Mouse (Mus musculus) forebrain, embryonic 10.5 days (tissue): ENCODE data around the gene Aldh1l1. TPM values are rescaled to one million over a fixed set of nuclear protein-coding genes. Genes with fewer than 3 reads are reported as not detected.

Source experiments
- DNase-seq: peaks from one replicate; pipeline ENCODE4 v3.0.0-alpha.2; 2017; ENCODE audit warnings: low spot score; ENCODE audit errors: extremely low spot score
- H3K27ac ChIP-seq: fragments of 300-500 bp; sonication (generic); 2 replicates; pipeline ENCODE4 v1.5.1; 2016; ENCODE audit warnings: mild to moderate bottlenecking
- H3K27me3 ChIP-seq: fragments of 300-500 bp; sonication (generic); 2 replicates; pipeline ENCODE4 v1.6.1; 2016; ENCODE audit warnings: mild to moderate bottlenecking; ENCODE audit not compliant: poor library complexity, severe bottlenecking
- H3K36me3 ChIP-seq: fragments of 300-500 bp; sonication (generic); replicated peaks from 2 replicates; pipeline ENCODE4 v1.6.1; 2016; ENCODE audit warnings: mild to moderate bottlenecking, moderate library complexity
- H3K4me1 ChIP-seq: fragments of 300-500 bp; sonication (generic); 2 replicates; pipeline ENCODE4 v1.6.1; 2016
- H3K4me3 ChIP-seq: fragments of 300-500 bp; sonication (generic); 2 replicates; pipeline ENCODE4 v1.5.1; 2016; ENCODE audit warnings: mild to moderate bottlenecking, moderate library complexity
- H3K9me3 ChIP-seq: fragments of 300-500 bp; sonication (generic); 2 replicates; pipeline ENCODE4 v1.6.1; 2016; ENCODE audit warnings: mild to moderate bottlenecking, moderate library complexity
- WGBS: fragments of 180-500 bp; shearing (Covaris S2); methylation state at CpG from one replicate; pipeline ENCODE4 v1.1.7; 2016; 5-methylcytosine and 5-hydroxymethylcytosine counted together
- polyA plus RNA-seq: library from polyadenylated mRNA; unstranded; fragments of >200 nt; fragmentation: Nextera tagmentation; extraction: Ambion mirVana; gene quantifications from 2 replicates; pipeline ENCODE4 v1.2.1, GENCODE M21; 2016

Gene Aldh1l1
- polyA plus RNA-seq, 1 experiment from 2014 or later: 1.7 TPM

DNA sequence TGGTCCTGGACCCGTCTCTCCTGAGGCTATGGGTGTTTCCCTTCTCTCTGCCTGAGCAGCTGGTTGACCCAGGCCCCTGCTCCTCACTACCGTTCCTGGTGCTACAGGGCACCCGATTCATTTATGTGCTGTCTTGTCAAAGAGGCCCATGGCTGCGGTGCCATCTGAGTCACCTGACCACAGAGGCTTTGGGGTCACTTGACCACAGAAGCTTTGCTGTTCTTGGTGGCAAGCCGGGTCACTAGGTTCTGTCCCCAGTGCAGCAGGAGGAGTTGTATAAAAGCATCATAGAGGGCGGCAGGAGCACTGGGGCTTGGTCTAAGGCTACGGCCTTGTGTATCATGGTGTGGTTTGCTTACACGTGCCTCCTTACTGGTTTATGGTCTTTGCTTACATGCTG, 127.0 kb downstream of the Aldh1l1 start:
- H3K4me3 ChIP-seq: no peak overlapping the region
- H3K27me3 ChIP-seq: no peaks in the 10 kb centered on the region
- H3K36me3 ChIP-seq: no peaks in the 10 kb centered on the region
- no peak overlapping the region for H3K27ac ChIP-seq
- H3K9me3 ChIP-seq: no peaks in the 10 kb centered on the region
- H3K4me1 ChIP-seq: 0 out of 2 replicates have a peak, but pooled peaks cover 4% of the 10 kb centered on the region
- DNase-seq: no peak
- 86% methylated on average over 8 of the region's 8 CpGs for WGBS

- no peak overlapping the region for H3K27ac ChIP-seq
- no peak for DNase-seq
- no peaks in the 10 kb centered on the region for H3K36me3 ChIP-seq
- peaks cover 11% of the 10 kb centered on the region for H3K4me1 ChIP-seq
- no peaks in the 10 kb centered on the region; the same call in 1 of the 2 replicates for H3K27me3 ChIP-seq
- H3K9me3 ChIP-seq: no peaks in the 10 kb centered on the region
- no peak overlapping the region for H3K4me3 ChIP-seq
- WGBS: 79% methylated on average over 7 of the region's 7 CpGs
Observed at GRCm38 (mm10) chr6:90615362-90615761, 129.1 kb downstream of the Aldh1l1 start.

DNA sequence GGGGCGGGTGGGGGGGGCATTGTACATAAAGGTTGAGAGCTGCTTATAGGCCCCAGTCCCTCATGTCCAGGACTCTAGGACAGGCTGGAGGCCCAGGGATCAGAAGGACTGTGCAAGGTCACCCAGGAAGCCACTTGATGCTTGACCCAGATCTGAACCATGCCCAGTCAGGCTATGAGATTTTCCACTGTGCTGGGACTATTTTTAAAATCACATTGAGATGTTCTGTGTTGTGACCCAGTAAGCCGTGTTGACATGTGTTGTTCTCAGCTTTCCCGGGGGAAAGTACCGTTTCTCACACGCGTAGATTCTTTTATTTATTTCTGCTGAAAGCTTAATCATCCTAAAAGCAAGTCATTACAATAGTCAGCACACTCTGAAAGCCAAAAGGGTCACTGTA, 129.8 kb downstream of the Aldh1l1 start:
- H3K4me1 ChIP-seq: peaks cover 16% of the 10 kb centered on the region
- no peak overlapping the region for H3K4me3 ChIP-seq
- no peak for DNase-seq
- H3K9me3 ChIP-seq: no peaks in the 10 kb centered on the region
- H3K36me3 ChIP-seq: no peaks in the 10 kb centered on the region
- no peaks in the 10 kb centered on the region; the same call in 1 of the 2 replicates for H3K27me3 ChIP-seq
- H3K27ac ChIP-seq: no peak overlapping the region
- 87% methylated on average over 6 of the region's 6 CpGs for WGBS

- H3K4me1 ChIP-seq: peaks cover 20% of the 10 kb centered on the region
- H3K9me3 ChIP-seq: no peaks in the 10 kb centered on the region
- H3K27ac ChIP-seq: no peak overlapping the region
- no peak for DNase-seq
- H3K27me3 ChIP-seq: no peaks in the 10 kb centered on the region; the same call in 1 of the 2 replicates
- no peak overlapping the region for H3K4me3 ChIP-seq
- no peaks in the 10 kb centered on the region for H3K36me3 ChIP-seq
- WGBS: 88% methylated on average over 6 of the region's 6 CpGs
Observed at GRCm38 (mm10) chr6:90616481-90616880, 130.3 kb downstream of the Aldh1l1 start.

GRCm38 (mm10) chr6:90618274-90618673, 132.0 kb downstream of the Aldh1l1 start:
- WGBS: 79% methylated on average over 4 of the region's 4 CpGs
- peak overlapping the region; percentile 67; the same call in 1 of the 2 replicates for H3K27ac ChIP-seq
- no peaks in the 10 kb centered on the region for H3K36me3 ChIP-seq

GRCm38 (mm10) chr6:90618821-90619636, 132.8 kb downstream of the Aldh1l1 start:
- Histone ChIP-seq H3K9me3 (no peaks in the 10 kb centered on the region), H3K36me3 (no peaks in the 10 kb centered on the region), H3K27me3 (no peaks in the 10 kb centered on the region; the same call in 1 of the 2 replicates), H3K27ac (peak overlapping the region; percentile 67), H3K4me3 (no peak overlapping the region), H3K4me1 (peaks cover 38% of the 10 kb centered on the region)
- 88% methylated on average over 19 of the region's 19 CpGs for WGBS
- no peak for DNase-seq

More at GRCm38 (mm10) chr6:90618274-90618673, 132.0 kb downstream of the Aldh1l1 start:
- no peak for DNase-seq
- Histone ChIP-seq H3K9me3 (no peaks in the 10 kb centered on the region), H3K4me3 (no peak overlapping the region), H3K27me3 (no peaks in the 10 kb centered on the region; the same call in 1 of the 2 replicates), H3K4me1 (peaks cover 38% of the 10 kb centered on the region)

DNA sequence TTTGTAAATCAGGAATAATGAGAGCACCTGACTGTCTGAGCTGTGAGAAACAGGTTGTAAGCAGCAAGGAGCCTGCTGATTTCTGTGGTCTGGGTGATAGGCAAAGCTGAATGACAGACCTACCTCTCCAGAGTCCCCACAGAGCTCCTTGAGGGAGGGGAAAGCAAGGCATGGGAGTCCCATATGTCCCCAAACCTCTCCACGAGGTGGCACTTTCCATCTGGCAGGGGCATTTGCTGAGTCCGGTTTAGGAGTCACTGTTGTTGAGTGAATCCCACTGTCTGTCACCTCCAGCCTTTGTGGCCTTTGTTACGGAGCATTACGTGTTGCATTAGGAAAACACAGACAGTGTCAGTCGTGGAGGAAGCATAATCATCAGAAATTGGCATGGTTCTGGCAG, 133.7 kb downstream of the Aldh1l1 start:
- 82% methylated on average over 5 of the region's 5 CpGs for WGBS
- 0 out of 2 replicates have a peak overlapping the region, but pooled peaks have one; percentile 67 for H3K27ac ChIP-seq
- H3K4me3 ChIP-seq: no peak overlapping the region
- peaks cover 41% of the 10 kb centered on the region for H3K4me1 ChIP-seq
- no peaks in the 10 kb centered on the region for H3K36me3 ChIP-seq
- no peaks in the 10 kb centered on the region for H3K9me3 ChIP-seq
- no peaks in the 10 kb centered on the region; the same call in 1 of the 2 replicates for H3K27me3 ChIP-seq
- no peak for DNase-seq

DNA sequence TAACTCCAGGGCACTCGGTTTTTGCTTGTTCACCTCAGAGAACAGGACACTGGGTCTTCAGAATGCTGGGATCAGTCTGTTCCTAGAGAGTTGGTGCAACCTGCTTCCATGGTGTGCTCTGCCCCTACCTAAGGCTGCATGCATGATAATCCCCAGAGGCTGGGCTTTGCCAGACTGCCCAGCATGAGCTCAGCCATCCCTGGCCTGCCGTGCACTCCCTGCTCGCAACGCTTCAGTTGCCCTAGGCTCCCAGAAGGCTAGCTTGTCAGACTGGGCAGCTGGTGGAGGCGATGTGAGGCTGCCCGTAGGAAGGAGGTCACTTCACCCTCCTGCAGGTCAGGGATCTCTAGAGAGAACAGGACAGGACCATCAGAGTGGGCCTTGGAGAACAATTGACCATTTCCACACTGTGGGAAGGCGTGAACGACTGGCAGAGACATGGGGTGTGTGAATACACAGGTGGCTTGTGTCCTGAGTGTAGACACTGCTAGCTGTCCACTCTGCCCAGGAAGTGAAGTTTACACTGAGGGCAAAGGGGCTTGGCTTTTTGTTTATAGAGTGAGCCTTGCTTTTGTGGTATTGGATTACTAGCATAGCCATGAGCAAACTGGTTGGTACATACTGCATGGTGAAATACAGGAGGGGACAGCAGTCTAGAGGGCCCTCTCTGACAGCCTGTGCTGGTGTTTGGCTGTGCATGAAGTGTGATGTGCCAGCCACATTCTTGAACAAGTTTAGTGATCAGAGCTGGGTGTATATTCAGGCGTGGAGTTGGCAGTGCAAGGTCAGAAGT, 134.8 kb downstream of the Aldh1l1 start:
- no peak for DNase-seq
- peak overlapping the region; percentile 70 for H3K27ac ChIP-seq
- peaks cover 45% of the 10 kb centered on the region for H3K4me1 ChIP-seq
- 44% methylated on average over 9 of the region's 9 CpGs for WGBS
- H3K27me3 ChIP-seq: no peaks in the 10 kb centered on the region; the same call in 1 of the 2 replicates
- H3K4me3 ChIP-seq: no peak overlapping the region
- no peaks in the 10 kb centered on the region for H3K9me3 ChIP-seq
- no peaks in the 10 kb centered on the region for H3K36me3 ChIP-seq

DNA sequence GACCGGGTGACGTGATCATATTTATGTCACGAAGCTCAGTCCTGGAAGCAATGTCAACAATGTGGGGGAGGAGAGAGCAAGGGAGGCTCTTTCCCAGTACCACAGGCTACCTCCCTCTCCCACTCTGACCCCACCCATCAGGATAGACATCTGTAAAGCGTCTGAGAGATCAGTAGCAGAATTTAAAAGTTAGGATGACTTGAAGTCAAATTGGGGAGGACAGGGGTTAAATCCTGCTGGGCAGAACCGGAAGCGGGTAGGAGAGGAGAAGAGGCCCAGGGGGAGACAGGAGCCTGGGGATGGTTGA, 135.3 kb downstream of the Aldh1l1 start:
- no peak for DNase-seq
- H3K4me3 ChIP-seq: no peak overlapping the region
- no peaks in the 10 kb centered on the region for H3K9me3 ChIP-seq
- peak overlapping the region; percentile 70 for H3K27ac ChIP-seq
- WGBS: 85% methylated on average over 6 of the region's 6 CpGs
- peaks cover 45% of the 10 kb centered on the region for H3K4me1 ChIP-seq
- H3K27me3 ChIP-seq: no peaks in the 10 kb centered on the region; the same call in 1 of the 2 replicates
- H3K36me3 ChIP-seq: no peaks in the 10 kb centered on the region

GRCm38 (mm10) chr6:90622758-90623455, 136.7 kb downstream of the Aldh1l1 start:
- WGBS: 56% methylated on average over 11 of the region's 11 CpGs
- H3K4me1 ChIP-seq: peaks cover 45% of the 10 kb centered on the region
- H3K27ac ChIP-seq: peak overlapping the region; percentile 70

DNA sequence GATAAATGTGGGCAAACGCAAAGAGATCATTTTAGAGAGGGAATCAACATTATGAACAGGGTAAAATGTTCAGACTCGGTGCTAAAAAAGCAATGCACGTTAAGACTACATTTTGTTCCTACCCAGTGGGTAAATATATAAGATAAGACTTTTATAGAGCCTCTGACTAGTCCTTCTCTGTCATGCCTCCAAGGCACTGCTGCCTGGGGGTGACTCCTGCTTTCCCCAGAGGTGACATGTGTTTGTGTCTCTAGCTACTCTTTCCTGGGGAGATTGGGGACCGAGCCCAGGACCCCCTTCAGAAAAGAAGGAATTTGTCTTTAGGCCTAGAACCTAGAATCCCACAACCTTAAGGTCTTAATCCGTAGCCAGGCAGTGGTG, 137.2 kb downstream of the Aldh1l1 start:
- Histone ChIP-seq H3K27ac (peak overlapping the region; percentile 35; the same call in 1 of the 2 replicates), H3K9me3 (no peaks in the 10 kb centered on the region), H3K27me3 (no peaks in the 10 kb centered on the region; the same call in 1 of the 2 replicates), H3K36me3 (no peaks in the 10 kb centered on the region), H3K4me1 (peaks cover 45% of the 10 kb centered on the region), H3K4me3 (no peak overlapping the region)
- 88% methylated on average over 5 of the region's 5 CpGs for WGBS
- no peak for DNase-seq

More at GRCm38 (mm10) chr6:90622758-90623455, 136.7 kb downstream of the Aldh1l1 start:
- H3K4me3 ChIP-seq: no peak overlapping the region
- H3K27me3 ChIP-seq: no peaks in the 10 kb centered on the region; the same call in 1 of the 2 replicates
- no peaks in the 10 kb centered on the region for H3K36me3 ChIP-seq
- H3K9me3 ChIP-seq: no peaks in the 10 kb centered on the region
- no peak for DNase-seq

DNA sequence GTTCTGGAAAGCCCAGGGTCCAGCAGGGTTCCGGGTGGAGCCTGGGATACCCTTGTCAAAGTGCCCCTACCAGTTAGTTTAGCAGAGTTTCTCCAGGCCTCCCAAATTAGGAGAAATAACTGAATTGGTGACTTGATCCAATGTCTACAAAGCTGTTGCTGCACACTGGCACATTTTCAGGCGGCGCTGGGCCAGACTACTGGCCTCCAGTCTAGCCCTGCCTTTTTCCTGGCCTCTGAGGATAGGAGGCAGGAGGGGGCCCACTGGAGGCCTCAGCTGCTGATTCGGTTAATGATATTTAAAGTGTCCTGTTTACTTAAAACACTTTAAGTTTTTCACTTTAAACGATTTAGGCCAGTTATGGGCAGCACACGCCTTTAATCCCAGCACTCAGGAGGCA, 138.0 kb downstream of the Aldh1l1 start:
- WGBS: 94% methylated on average over 6 of the region's 6 CpGs
- Histone ChIP-seq H3K4me3 (no peak overlapping the region), H3K9me3 (no peaks in the 10 kb centered on the region), H3K36me3 (no peaks in the 10 kb centered on the region), H3K4me1 (peaks cover 38% of the 10 kb centered on the region), H3K27me3 (no peaks in the 10 kb centered on the region), H3K27ac (peak overlapping the region; percentile 26; the same call in 1 of the 2 replicates)
- no peak for DNase-seq
